Mouse (Mus musculus) kidney, adult 2 months (tissue): Measurements from ENCODE around the gene Mettl7b.

Experiments used
- CTCF ChIP-seq: fragments of 200-500 bp; conservative IDR thresholded peaks from 2 replicates; pipeline ENCODE4 v1.5.1; 2011; ENCODE audit warnings: low read depth, mild to moderate bottlenecking, control low read depth, low read length, moderate library complexity, mixed read lengths; ENCODE audit not compliant: insufficient read depth, insufficient read length
- POLR2A ChIP-seq: fragments of 200-500 bp; IDR thresholded peaks from one replicate; pipeline ENCODE4 v1.6.1; 2011; ENCODE audit warnings: low read depth, low read length, control low read depth

GRCm38 (mm10) chr10:128940475-128941061 is 20.2 kb downstream of the Mettl7b start:
- no peak for TF ChIP-seq POLR2A
- no peak for TF ChIP-seq CTCF
